Mouse (Mus musculus) neural tube, embryonic 11.5 days (tissue): ENCODE results near the gene Spint3. TPM values are rescaled to one million over a fixed set of nuclear protein-coding genes. Genes with fewer than 3 reads are reported as not detected.
A peak's percentile ranks its signal among the peaks of the same experiment; 100 is the strongest.

ENCODE experiments used
- ATAC-seq: fragments of 200-750 bp; cut with Nextera tagmentation; 2 replicates; pipeline ENCODE4 v1.8.0; 2017; ENCODE audit warnings: moderate number of reproducible peaks, mild to moderate bottlenecking, moderate TSS enrichment, moderate library complexity; ENCODE audit not compliant: insufficient read depth, low FRiP score, low TSS enrichment
- DNase-seq: peaks from one replicate; pipeline ENCODE4 v3.0.0-alpha.2; 2015; ENCODE audit warnings: low spot score
- H3K27ac ChIP-seq: fragments of 300-500 bp; sonication (generic); 2 replicates; pipeline ENCODE4 v1.5.1; 2014; ENCODE audit warnings: low read depth, mild to moderate bottlenecking, low read length
- H3K27me3 ChIP-seq: fragments of 300-500 bp; sonication (generic); 2 replicates; pipeline ENCODE4 v1.6.1; 2014; ENCODE audit warnings: mild to moderate bottlenecking, low read length, mixed read lengths; ENCODE audit not compliant: control insufficient read depth, insufficient read depth
- H3K36me3 ChIP-seq: fragments of 300-500 bp; sonication (generic); 2 replicates; pipeline ENCODE4 v1.6.1; 2014; ENCODE audit warnings: mild to moderate bottlenecking, low read length, moderate library complexity, mixed read lengths; ENCODE audit not compliant: control insufficient read depth, insufficient read depth
- H3K4me1 ChIP-seq: fragments of 300-500 bp; sonication (generic); 2 replicates; pipeline ENCODE4 v1.6.1; 2014; ENCODE audit warnings: low read length, mixed read lengths; ENCODE audit not compliant: control insufficient read depth, insufficient read depth
- H3K4me2 ChIP-seq: fragments of 300-500 bp; sonication (generic); 2 replicates; pipeline ENCODE4 v1.6.1; 2014; ENCODE audit warnings: low read depth, mild to moderate bottlenecking, moderate library complexity
- H3K4me3 ChIP-seq: fragments of 300-500 bp; sonication (generic); 2 replicates; pipeline ENCODE4 v1.5.1; 2014; ENCODE audit warnings: low read depth, low read length
- H3K9ac ChIP-seq: fragments of 300-500 bp; sonication (generic); 2 replicates; pipeline ENCODE4 v1.6.1; 2014; ENCODE audit warnings: mild to moderate bottlenecking, low read length
- H3K9me3 ChIP-seq: fragments of 300-500 bp; sonication (generic); 2 replicates; pipeline ENCODE4 v1.6.1; 2016; ENCODE audit warnings: low read length; ENCODE audit not compliant: control insufficient read depth
- whole genome bisulfite sequencing: fragments of 180-500 bp; shearing (Covaris S2); extraction: QIAGEN DNeasy Blood & Tissue Kit; methylation state at CpG from one replicate; pipeline ENCODE4 v1.1.7; 2014; 5-methylcytosine and 5-hydroxymethylcytosine counted together
- polyA plus RNA-seq: library from polyadenylated mRNA; unstranded; fragments of >200 nt; fragmentation: Nextera tagmentation; extraction: Ambion mirVana; gene quantifications from 2 replicates; pipeline ENCODE4 v1.2.1, GENCODE M21; 2014

The Spint3 gene
- polyA plus RNA-seq, 1 experiment from 2014 or later: not detected

GRCm38 (mm10) chr2:164522280-164522679 lies 51.0 kb downstream of the Spint3 start:
- ATAC-seq (no peak), DNase-seq (no peak)
- no peaks in the 10 kb centered on the region for H3K4me1 ChIP-seq
- no peaks in the 10 kb centered on the region for H3K27me3 ChIP-seq
- WGBS: 38% methylated on average over 8 of the region's 8 CpGs
- no peak overlapping the region for H3K9ac ChIP-seq
- no peaks in the 10 kb centered on the region for H3K36me3 ChIP-seq
- no peak overlapping the region for H3K27ac ChIP-seq
- H3K4me2 ChIP-seq: no peak overlapping the region
- no peaks in the 10 kb centered on the region for H3K9me3 ChIP-seq
- no peak overlapping the region for H3K4me3 ChIP-seq

- H3K27me3 ChIP-seq: no peaks in the 10 kb centered on the region
- no peaks in the 10 kb centered on the region for H3K36me3 ChIP-seq
- ATAC-seq (no peak), DNase-seq (no peak)
- H3K4me2 ChIP-seq: no peak overlapping the region
- H3K4me3 ChIP-seq: no peak overlapping the region
- H3K27ac ChIP-seq: no peak overlapping the region
- WGBS: 16% methylated on average over 11 of the region's 11 CpGs
- no peaks in the 10 kb centered on the region for H3K4me1 ChIP-seq
- no peak overlapping the region for H3K9ac ChIP-seq
- no peaks in the 10 kb centered on the region for H3K9me3 ChIP-seq
Observed at GRCm38 (mm10) chr2:164521841-164522240, 51.4 kb downstream of the Spint3 start.

GRCm38 (mm10) chr2:164520782-164521181 lies 52.5 kb downstream of the Spint3 start:
- H3K27me3 ChIP-seq: no peaks in the 10 kb centered on the region
- no peak overlapping the region for H3K4me2 ChIP-seq
- no peak overlapping the region for H3K4me3 ChIP-seq
- H3K9me3 ChIP-seq: no peaks in the 10 kb centered on the region
- H3K27ac ChIP-seq: no peak overlapping the region
- 16% methylated on average over 3 of the region's 3 CpGs for WGBS
- no peak overlapping the region for H3K9ac ChIP-seq
- ATAC-seq (no peak), DNase-seq (peak; percentile 53)
- H3K36me3 ChIP-seq: no peaks in the 10 kb centered on the region
- H3K4me1 ChIP-seq: no peaks in the 10 kb centered on the region

Other genes with a start within 250 kb of the Spint3 start
- not detected in 2 replicates for gene Svs5, start 240.7 kb downstream of the Spint3 start, polyA plus RNA-seq
- gene Slpi, start 184.4 kb downstream of the Spint3 start, polyA plus RNA-seq: 1.1 and 1.3 TPM in 2 replicates
- not detected in 2 replicates for gene Rbpjl, start 170.3 kb downstream of the Spint3 start, polyA plus RNA-seq
- gene Matn4, start 168.3 kb downstream of the Spint3 start, polyA plus RNA-seq: 0.48 and 0.61 TPM in 2 replicates
- gene Sdc4, start 129.6 kb downstream of the Spint3 start, polyA plus RNA-seq: 11.0 and 11.5 TPM in 2 replicates
- 64.2 and 64.4 TPM in 2 replicates for gene Sys1, start 116.5 kb downstream of the Spint3 start, polyA plus RNA-seq
- gene Gm20458, start 112.5 kb downstream of the Spint3 start, polyA plus RNA-seq: 4.9 and 6.4 TPM in 2 replicates
- gene Trp53tg5, start 99.7 kb downstream of the Spint3 start, polyA plus RNA-seq: not detected in 2 replicates
- 3.5 and 4.5 TPM in 2 replicates for gene Dbndd2, start 87.4 kb downstream of the Spint3 start, polyA plus RNA-seq
- 55.0 and 57.4 TPM in 2 replicates for gene Pigt, start 75.9 kb downstream of the Spint3 start, polyA plus RNA-seq
- 8.4 and 13.8 TPM in 2 replicates for gene Wfdc2, start 11.0 kb downstream of the Spint3 start, polyA plus RNA-seq
- not detected in 2 replicates for gene Wfdc6a, start 12.0 kb upstream of the Spint3 start, polyA plus RNA-seq
- gene Eppin, start 20.1 kb upstream of the Spint3 start, polyA plus RNA-seq: not detected in 2 replicates
- gene Wfdc6b, start 40.1 kb upstream of the Spint3 start, polyA plus RNA-seq: not detected in 2 replicates
- gene Wfdc8, start 40.2 kb upstream of the Spint3 start, polyA plus RNA-seq: not detected in 2 replicates
- not detected in 2 replicates for gene Wfdc16, start 65.3 kb upstream of the Spint3 start, polyA plus RNA-seq
- not detected in 2 replicates for gene Wfdc10, start 82.6 kb upstream of the Spint3 start, polyA plus RNA-seq
- not detected in 2 replicates for gene Wfdc9, start 83.1 kb upstream of the Spint3 start, polyA plus RNA-seq
- gene Wfdc11, start 100.6 kb upstream of the Spint3 start, polyA plus RNA-seq: not detected in 2 replicates
- gene Wfdc13, start 111.6 kb upstream of the Spint3 start, polyA plus RNA-seq: 0.30 TPM in 1 of 2 replicates, not detected in the other
- not detected in 2 replicates for gene Spint4, start 125.0 kb upstream of the Spint3 start, polyA plus RNA-seq
- not detected in 2 replicates for gene Spint5, start 141.8 kb upstream of the Spint3 start, polyA plus RNA-seq
- 0.13 and 1.4 TPM in 2 replicates for gene Wfdc3, start 172.5 kb upstream of the Spint3 start, polyA plus RNA-seq
- 67.9 and 77.0 TPM in 2 replicates for gene Dnttip1, start 172.5 kb upstream of the Spint3 start, polyA plus RNA-seq
- gene Ube2c, start 196.4 kb upstream of the Spint3 start, polyA plus RNA-seq: 449 and 453 TPM in 2 replicates
- 43.2 and 55.4 TPM in 2 replicates for gene Tnnc2, start 206.5 kb upstream of the Spint3 start, polyA plus RNA-seq
- gene Snx21, start 212.4 kb upstream of the Spint3 start, polyA plus RNA-seq: 11.2 and 14.1 TPM in 2 replicates
- 15.1 TPM in 2 replicates for gene Acot8, start 231.4 kb upstream of the Spint3 start, polyA plus RNA-seq
- gene Zswim3, start 231.6 kb upstream of the Spint3 start, polyA plus RNA-seq: 12.9 and 14.0 TPM in 2 replicates
- 22.9 and 23.2 TPM in 2 replicates for gene Zswim1, start 249.2 kb upstream of the Spint3 start, polyA plus RNA-seq